Mouse (Mus musculus) limb, embryonic 14.5 days (tissue): ENCODE results near the gene Bicra. TPM values are rescaled to one million over a fixed set of nuclear protein-coding genes. Genes with fewer than 3 reads are reported as not detected.
A peak's percentile ranks its signal among the peaks of the same experiment; 100 is the strongest.

Source experiments
- ATAC-seq: fragments of 200-750 bp; cut with Nextera tagmentation; 2 replicates; pipeline ENCODE4 v1.8.0; 2017; ENCODE audit warnings: low read depth, moderate number of reproducible peaks, moderate TSS enrichment; ENCODE audit not compliant: low FRiP score
- DNase-seq: peaks from one replicate; pipeline ENCODE4 v3.0.0-alpha.2; 2015; ENCODE audit warnings: low spot score
- H3K27ac ChIP-seq: fragments of 300-500 bp; sonication (generic); replicated peaks from 2 replicates; pipeline ENCODE4 v1.5.1; 2014; ENCODE audit warnings: low read depth, mild to moderate bottlenecking, low read length, moderate library complexity, mixed read lengths
- H3K27me3 ChIP-seq: fragments of 300-500 bp; sonication (generic); 2 replicates; pipeline ENCODE4 v1.6.1; 2014; ENCODE audit warnings: low read length, mixed read lengths; ENCODE audit not compliant: control insufficient read depth, insufficient read depth
- H3K36me3 ChIP-seq: fragments of 300-500 bp; sonication (generic); 2 replicates; pipeline ENCODE4 v1.6.1; 2014; ENCODE audit warnings: mild to moderate bottlenecking, low read length, moderate library complexity, mixed read lengths; ENCODE audit not compliant: control insufficient read depth, insufficient read depth
- H3K4me1 ChIP-seq: fragments of 300-500 bp; sonication (generic); 2 replicates; pipeline ENCODE4 v1.6.1; 2014; ENCODE audit warnings: antibody characterized with exemption, low read length, mixed read lengths; ENCODE audit not compliant: control insufficient read depth, insufficient read depth
- H3K4me2 ChIP-seq: fragments of 300-500 bp; sonication (generic); replicated peaks from 2 replicates; pipeline ENCODE4 v1.6.1; 2014; ENCODE audit warnings: low read depth, mild to moderate bottlenecking, low read length, moderate library complexity; ENCODE audit not compliant: severe bottlenecking
- H3K4me3 ChIP-seq: fragments of 300-500 bp; sonication (generic); replicated peaks from 2 replicates; pipeline ENCODE4 v1.5.1; 2014; ENCODE audit warnings: low read length
- H3K9ac ChIP-seq: fragments of 300-500 bp; sonication (generic); 2 replicates; pipeline ENCODE4 v1.6.1; 2014; ENCODE audit warnings: mild to moderate bottlenecking, low read depth, low read length, moderate library complexity; ENCODE audit not compliant: severe bottlenecking
- H3K9me3 ChIP-seq: fragments of 300-500 bp; sonication (generic); 2 replicates; pipeline ENCODE4 v1.6.1; 2016; ENCODE audit warnings: low read length; ENCODE audit not compliant: control insufficient read depth
- POLR2A ChIP-seq: fragments of 200-500 bp; IDR thresholded peaks from 2 replicates; pipeline ENCODE4 v1.8.0; 2012; ENCODE audit warnings: inconsistent platforms, mild to moderate bottlenecking, moderate library complexity, borderline replicate concordance; ENCODE audit not compliant: insufficient read depth, insufficient read length; ENCODE audit errors: extremely low read depth
- WGBS: fragments of 180-500 bp; shearing (Covaris S2); extraction: QIAGEN DNeasy Blood & Tissue Kit; methylation state at CpG from one replicate; pipeline ENCODE4 v1.1.7; 2014; 5-methylcytosine and 5-hydroxymethylcytosine counted together
- polyA plus RNA-seq, 2 experiments: library from polyadenylated mRNA; depleted of rRNA in 1 of 2; stranded (reverse) in 1 of 2; unstranded in 1 of 2; fragments of >200 nt; fragmentation: Nextera tagmentation in 1 of 2; extraction: Ambion mirVana in 1 of 2; gene quantifications; 2 replicates each; pipeline versions ENCODE4 v1.2.1 to v1.2.3; 2012 to 2014

Bicra gene
- 20.1 and 26.6 TPM in 2 replicates for polyA plus RNA-seq (2012; rRNA removed)
- polyA plus RNA-seq (2014; fragmentation: Nextera tagmentation; extraction: Ambion mirVana): 8.6 and 10.1 TPM in 2 replicates

- Histone ChIP-seq H3K4me3 (peak within 1 kb of the TSS; percentile 84), H3K36me3 (no peaks in the 10 kb centered on the region), H3K27ac (peak within 1 kb of the TSS; percentile 98), H3K27me3 (no peaks in the 10 kb centered on the region), H3K9me3 (no peaks in the 10 kb centered on the region), H3K4me2 (peak within 1 kb of the TSS; percentile 87), H3K4me1 (peaks cover 41% of the 10 kb centered on the region), H3K9ac (peak within 1 kb of the TSS; percentile 97)
- WGBS: under 1% methylated on average over 52 of the region's 69 CpGs
- ATAC-seq: peak; percentile 82
- DNase-seq: peak; percentile 85
- TF ChIP-seq POLR2A: no peak
Measured at GRCm38 (mm10) chr7:16047338-16048146, at the start of gene Bicra. Gene Bicra, minus strand, starts transcription at chr7:16047921.

DNA sequence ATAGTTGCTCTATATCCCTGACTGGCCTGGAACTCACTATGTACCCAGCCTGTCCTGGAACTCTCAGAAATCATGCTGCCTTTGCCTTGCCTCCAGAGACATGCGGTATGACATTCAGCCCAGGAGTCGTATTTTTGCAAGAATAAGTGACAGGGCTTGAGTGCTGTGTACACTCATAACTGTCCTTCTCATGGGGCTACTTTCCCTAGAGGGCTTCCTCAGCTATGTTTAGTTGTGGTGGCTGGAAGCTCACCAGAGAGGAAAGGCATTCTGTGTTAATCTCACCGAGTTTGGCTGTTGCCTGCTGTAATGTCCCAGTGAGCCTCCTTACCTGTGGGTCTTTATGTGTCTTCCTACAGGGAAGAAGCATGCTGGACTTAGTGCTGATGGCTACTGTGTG, 46.9 kb upstream of the Bicra start:
- H3K27me3 ChIP-seq: no peaks in the 10 kb centered on the region
- no peak overlapping the region for H3K4me3 ChIP-seq
- H3K9ac ChIP-seq: no peak overlapping the region
- peaks cover 8% of the 10 kb centered on the region for H3K4me1 ChIP-seq
- H3K36me3 ChIP-seq: no peaks in the 10 kb centered on the region
- no peak overlapping the region for H3K27ac ChIP-seq
- 67% methylated on average over 3 of the region's 3 CpGs for WGBS
- H3K4me2 ChIP-seq: no peak overlapping the region
- DNase-seq: no peak
- no peak for ATAC-seq
- H3K9me3 ChIP-seq: no peaks in the 10 kb centered on the region
- TF ChIP-seq POLR2A: no peak

DNA sequence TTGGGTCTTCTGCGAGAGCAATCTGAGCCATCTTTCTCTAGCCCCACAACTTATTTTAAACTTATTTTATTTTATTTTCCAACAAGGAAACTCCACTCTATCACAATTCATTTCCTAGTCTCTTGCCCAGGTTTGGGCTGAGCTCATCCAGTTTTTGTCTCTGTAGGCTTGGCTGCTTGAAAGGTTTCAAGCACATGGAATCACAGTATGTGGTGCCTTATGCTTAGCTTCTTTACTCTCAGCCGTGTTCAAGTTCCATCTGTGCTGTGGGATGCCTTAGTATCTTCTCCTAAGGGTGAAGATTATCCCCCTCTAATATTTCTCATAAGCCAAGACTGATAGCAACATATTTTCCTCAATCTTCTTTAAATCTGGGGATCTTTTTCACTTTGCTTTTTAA, 39.9 kb upstream of the Bicra start:
- no peaks in the 10 kb centered on the region for H3K36me3 ChIP-seq
- H3K9ac ChIP-seq: no peak overlapping the region
- H3K4me1 ChIP-seq: no peaks in the 10 kb centered on the region
- H3K4me3 ChIP-seq: no peak overlapping the region
- ATAC-seq (no peak), DNase-seq (no peak)
- 67% methylated on average over 2 of the region's 2 CpGs for WGBS
- no peak overlapping the region for H3K4me2 ChIP-seq
- H3K27me3 ChIP-seq: no peaks in the 10 kb centered on the region
- H3K27ac ChIP-seq: no peak overlapping the region
- no peaks in the 10 kb centered on the region for H3K9me3 ChIP-seq
- TF ChIP-seq POLR2A: no peak

- TF ChIP-seq POLR2A: no peak
- no peak overlapping the region for H3K4me2 ChIP-seq
- H3K4me3 ChIP-seq: no peak overlapping the region
- H3K27me3 ChIP-seq: no peaks in the 10 kb centered on the region
- H3K4me1 ChIP-seq: no peaks in the 10 kb centered on the region
- H3K36me3 ChIP-seq: no peaks in the 10 kb centered on the region
- H3K27ac ChIP-seq: no peak overlapping the region
- WGBS: 71% methylated on average over 4 of the region's 4 CpGs
- DNase-seq (no peak), ATAC-seq (no peak)
- H3K9ac ChIP-seq: no peak overlapping the region
- H3K9me3 ChIP-seq: no peaks in the 10 kb centered on the region
Measured at GRCm38 (mm10) chr7:16083361-16083760, 35.6 kb upstream of the Bicra start.

- Histone ChIP-seq H3K9me3 (no peaks in the 10 kb centered on the region), H3K4me2 (no peak overlapping the region), H3K4me3 (no peak overlapping the region), H3K27ac (no peak overlapping the region), H3K27me3 (no peaks in the 10 kb centered on the region), H3K4me1 (no peaks in the 10 kb centered on the region), H3K9ac (no peak overlapping the region), H3K36me3 (no peaks in the 10 kb centered on the region)
- no peak for TF ChIP-seq POLR2A
- DNase-seq (no peak), ATAC-seq (no peak)
- WGBS: 65% methylated on average over 4 of the region's 4 CpGs
Measured at GRCm38 (mm10) chr7:16080581-16080980, 32.9 kb upstream of the Bicra start.

- H3K27ac ChIP-seq: no peak overlapping the region
- H3K36me3 ChIP-seq: no peaks in the 10 kb centered on the region
- H3K4me3 ChIP-seq: no peak overlapping the region
- no peak overlapping the region for H3K9ac ChIP-seq
- no peak for TF ChIP-seq POLR2A
- H3K27me3 ChIP-seq: no peaks in the 10 kb centered on the region
- no peak overlapping the region for H3K4me2 ChIP-seq
- no peaks in the 10 kb centered on the region for H3K4me1 ChIP-seq
- WGBS: 70% methylated on average over 1 of the region's 1 CpGs
- no peaks in the 10 kb centered on the region for H3K9me3 ChIP-seq
- no peak for DNase-seq
- no peak for ATAC-seq
Measured at GRCm38 (mm10) chr7:16079947-16080346, 32.2 kb upstream of the Bicra start.
